Mouse (Mus musculus): Measurements from ENCODE around the gene Myoz1. TPM values are rescaled to one million over a fixed set of nuclear protein-coding genes. Genes with fewer than 3 reads are reported as not detected.
A peak's percentile ranks its signal among the peaks of the same experiment; 100 is the strongest.
"Not testable (repeated sequence)": the region's sequence is repeated elsewhere in the genome, so short reads cannot be mapped to it uniquely, and the experiment has no call there.

The Myoz1 gene
- total RNA-seq, 2 experiments from 2014 or later, result not detected

DNA sequence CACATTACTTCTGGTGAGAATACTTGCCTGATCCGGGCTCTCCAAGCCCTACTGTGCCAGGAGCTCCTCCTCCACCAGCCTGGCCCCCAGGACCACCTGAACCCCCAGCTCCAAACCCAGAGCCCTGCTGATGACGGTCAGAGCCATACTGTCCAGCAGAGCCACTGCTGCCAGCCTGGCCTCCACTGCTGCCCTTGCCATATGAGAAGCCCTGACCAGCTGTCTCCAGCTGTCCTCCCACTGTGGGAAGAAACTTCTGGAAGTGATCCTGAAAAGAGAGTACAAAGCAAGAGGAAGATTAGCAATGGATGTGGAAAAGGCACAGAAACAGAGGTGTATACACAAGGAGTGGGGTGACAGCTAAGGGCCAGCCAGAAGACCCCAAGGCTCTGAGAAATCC is 5.3 kb downstream of the Myoz1 start:
- TF ChIP-seq CTCF (IDR thresholded peaks at IDR 0.05), result no peak
- Histone ChIP-seq H3K4me3 (no peak overlapping the region), H3K27ac (no peak overlapping the region)
- DNase-seq (ENCODE audit: extremely low spot score in 1 of 2, low spot score in 2 of 2), result no peak
- intact Hi-C loops (cut with DNase I), result no loop called here

DNA sequence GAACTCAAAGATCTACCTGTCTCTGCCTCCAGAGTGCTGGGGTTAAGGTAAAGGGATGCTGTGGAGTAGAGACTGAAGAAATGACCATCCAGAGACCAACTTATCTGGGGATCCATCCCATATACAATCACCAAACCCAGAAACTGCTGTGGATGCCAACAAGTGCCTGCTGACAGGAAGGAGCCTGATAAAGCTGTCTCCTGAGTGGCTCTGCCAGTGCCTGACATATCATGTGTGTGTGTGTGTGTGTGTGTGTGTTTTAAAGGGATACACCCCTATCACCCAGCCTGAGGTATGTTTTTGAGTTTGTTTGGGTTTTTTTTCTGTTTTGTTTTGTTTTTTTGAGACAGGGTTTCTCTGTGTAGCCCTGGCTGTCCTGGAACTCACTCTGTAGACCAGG is 10.0 kb downstream of the Myoz1 start:
- TF ChIP-seq CTCF (IDR thresholded peaks at IDR 0.05), result no peak
- H3K4me3 ChIP-seq, result no peak overlapping the region
- no peak overlapping the region for H3K27ac ChIP-seq
- intact Hi-C loops (cut with DNase I), result no loop called here
- no peak for DNase-seq (ENCODE audit: extremely low spot score in 1 of 2, low spot score in 2 of 2)

DNA sequence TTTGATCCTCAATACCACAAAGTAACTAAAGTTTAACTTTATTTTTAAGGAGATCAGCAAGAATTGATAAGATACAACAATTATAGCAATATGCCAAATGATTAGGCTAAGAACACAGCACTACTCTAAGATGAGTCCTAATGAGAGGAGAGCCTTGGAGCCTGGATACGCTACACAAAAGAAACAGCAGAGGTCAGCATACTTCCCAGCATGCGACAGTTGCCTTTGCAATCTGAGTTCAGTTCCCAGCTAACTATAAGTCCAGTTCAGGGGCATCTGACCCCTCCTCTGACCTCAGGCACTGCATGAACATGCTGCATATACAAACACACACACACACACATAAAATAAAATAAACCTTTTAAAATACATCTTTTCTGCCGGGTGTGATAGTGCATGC is 10.8 kb downstream of the Myoz1 start:
- intact Hi-C loops (cut with DNase I), result no loop called here
- peak; percentile 9 for TF ChIP-seq CTCF (IDR thresholded peaks at IDR 0.05)

DNA sequence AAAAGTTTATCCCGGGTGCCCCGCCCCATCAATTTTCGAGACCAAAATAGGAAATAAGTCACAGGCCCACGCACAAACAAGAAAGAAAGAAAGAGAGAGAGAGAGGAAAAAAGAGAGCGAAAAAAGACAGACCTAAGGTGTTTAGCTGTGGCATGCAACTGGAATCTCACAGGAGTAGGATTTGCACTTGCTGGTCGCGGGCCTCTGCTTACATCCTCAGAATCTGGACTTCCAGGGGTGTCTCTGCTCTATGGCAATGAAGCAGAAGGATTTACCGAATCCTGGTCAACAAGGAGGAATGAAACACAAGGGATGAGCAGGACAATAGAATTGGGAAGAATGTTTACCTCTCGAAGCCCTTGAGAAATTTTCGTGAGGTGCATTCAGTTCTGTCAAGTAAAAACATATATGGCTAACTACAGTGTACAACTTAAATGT is 14.9 kb downstream of the Myoz1 start:
- peak overlapping the region; percentile 96 for H3K27ac ChIP-seq
- no peak for TF ChIP-seq CTCF (IDR thresholded peaks at IDR 0.05)
- peak overlapping the region; percentile 81 for H3K4me3 ChIP-seq
- intact Hi-C loops (cut with DNase I), result loop anchor here (5.0 kb wide), 1 partner anchor 64 kb away; no protein-coding TSS in a partner anchor
- no peak for DNase-seq (ENCODE audit: extremely low spot score in 1 of 2, low spot score in 2 of 2)

More for the DNA sequence above, 10.8 kb downstream of the Myoz1 start:
- no peak overlapping the region for H3K27ac ChIP-seq
- no peak for DNase-seq (ENCODE audit: extremely low spot score in 1 of 2, low spot score in 2 of 2)
- H3K4me3 ChIP-seq, result no peak overlapping the region

DNA sequence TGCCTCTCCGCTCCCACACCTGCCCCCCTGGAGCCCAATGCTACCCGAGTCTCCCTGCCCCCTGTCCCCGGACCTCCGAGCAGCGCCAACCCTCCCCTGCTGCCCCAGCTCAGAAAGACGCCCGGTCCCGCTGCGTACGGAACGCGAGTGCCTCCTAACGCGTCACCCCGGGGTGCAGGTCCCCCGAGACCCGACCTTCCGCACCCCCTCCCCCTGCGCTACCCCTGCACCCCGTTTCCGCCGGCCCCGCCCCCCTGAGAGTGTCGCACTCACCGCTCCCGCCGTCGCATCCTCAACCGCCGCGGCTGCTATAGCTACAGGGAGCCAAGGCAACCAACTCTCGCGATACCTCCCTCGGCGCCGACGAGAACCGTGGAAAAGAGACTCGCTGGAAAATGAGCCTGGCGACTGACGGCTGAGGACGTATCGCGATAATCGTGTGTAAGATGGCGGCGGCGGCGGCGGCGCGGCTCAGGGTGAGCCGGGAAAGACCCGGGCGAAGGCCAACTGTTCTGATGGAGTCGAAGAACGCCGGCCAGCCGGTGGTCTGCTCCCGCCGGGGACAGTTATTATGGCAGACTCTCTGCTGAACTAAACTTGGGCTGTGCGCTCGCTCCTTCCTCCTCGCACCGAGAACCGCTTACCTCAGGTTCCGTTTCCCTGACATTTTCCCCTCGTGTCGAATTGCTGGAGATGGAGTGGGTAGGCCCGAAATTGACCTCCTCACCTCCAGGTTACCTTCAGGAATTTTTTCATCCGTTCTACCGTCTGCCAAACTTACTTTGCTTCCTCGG is 15.5 kb downstream of the Myoz1 start, which contains the start of gene Usp54:
TSS of gene Usp54 (minus strand) at position 420 of the 794 bp plus-strand sequence.
- H3K27ac ChIP-seq, result peak within 1 kb of the TSS; percentile 96
- peak within 1 kb of the TSS; percentile 81 for H3K4me3 ChIP-seq
- DNase-seq (ENCODE audit: extremely low spot score in 1 of 2, low spot score in 2 of 2), result peak; percentile 97 to 98
- intact Hi-C loops (cut with DNase I), result loop anchor here (5.0 kb wide), 1 partner anchor 64 kb away; no protein-coding TSS in a partner anchor
- no peak for TF ChIP-seq CTCF (IDR thresholded peaks at IDR 0.05)

DNA sequence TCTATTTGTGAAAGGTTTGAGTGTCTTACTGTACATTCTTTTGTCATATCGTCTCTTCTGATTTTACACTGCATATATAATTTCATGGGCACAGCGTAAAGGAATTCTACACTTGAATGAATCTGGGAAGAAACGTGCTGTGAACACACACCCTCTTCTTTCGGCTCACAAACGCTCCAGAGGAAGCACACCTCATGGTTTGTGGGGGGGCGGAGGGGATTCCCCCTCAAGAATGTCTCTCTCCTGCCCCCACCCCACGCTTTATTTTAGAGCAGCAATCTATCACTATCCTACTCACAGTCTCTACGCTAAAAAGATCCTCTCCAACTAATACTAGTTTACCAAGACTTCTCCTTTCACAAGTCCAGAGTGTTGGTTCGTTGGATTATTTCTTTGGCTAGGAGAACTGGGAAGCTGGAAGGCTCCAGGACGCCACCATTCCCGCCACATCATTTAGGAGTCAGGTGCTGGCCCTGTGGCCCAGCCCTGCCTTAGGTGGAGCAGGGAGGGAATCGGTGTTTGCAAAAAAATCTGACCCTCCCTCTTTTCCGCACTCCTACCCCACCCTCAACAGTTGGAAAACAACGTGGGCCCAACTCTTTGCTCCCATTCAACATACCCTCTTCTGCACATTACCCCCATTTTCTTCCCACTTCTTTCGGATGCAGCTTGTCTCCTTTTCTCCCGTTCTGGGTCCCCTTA is 16.3 kb downstream of the Myoz1 start:
- intact Hi-C loops (cut with DNase I), result loop anchor here (5.0 kb wide), 1 partner anchor 63 kb away; no protein-coding TSS in a partner anchor

DNA sequence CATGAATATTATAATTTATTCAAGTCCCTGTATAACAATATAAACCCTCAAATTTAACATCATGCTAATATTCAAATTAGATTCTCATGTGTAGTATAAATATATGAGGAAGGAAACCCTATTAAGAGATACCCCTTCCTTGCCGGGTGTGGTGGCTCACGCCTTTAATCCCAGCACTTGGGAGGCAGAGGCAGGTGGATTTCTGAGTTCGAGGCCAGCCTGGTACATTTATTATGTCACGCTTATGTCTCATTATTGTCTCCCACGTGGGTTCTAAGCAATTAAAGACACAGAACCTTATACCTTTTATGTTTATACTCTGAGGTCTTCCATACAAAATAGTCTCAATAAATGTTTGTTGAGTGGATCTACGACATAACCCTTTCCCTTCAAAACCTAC is 17.6 kb downstream of the Myoz1 start:
- intact Hi-C loops (cut with DNase I), result no loop called here
- TF ChIP-seq CTCF (IDR thresholded peaks at IDR 0.05), result no peak
- Histone ChIP-seq H3K27ac (no peak overlapping the region), H3K4me3 (no peak overlapping the region)
- no peak for DNase-seq (ENCODE audit: extremely low spot score in 1 of 2, low spot score in 2 of 2)

More for the DNA sequence above, 16.3 kb downstream of the Myoz1 start:
- Histone ChIP-seq H3K27ac (peak overlapping the region; percentile 96), H3K4me3 (peak overlapping the region; percentile 81)
- no peak for DNase-seq (ENCODE audit: extremely low spot score in 1 of 2, low spot score in 2 of 2)
- TF ChIP-seq CTCF (IDR thresholded peaks at IDR 0.05), result no peak

DNA sequence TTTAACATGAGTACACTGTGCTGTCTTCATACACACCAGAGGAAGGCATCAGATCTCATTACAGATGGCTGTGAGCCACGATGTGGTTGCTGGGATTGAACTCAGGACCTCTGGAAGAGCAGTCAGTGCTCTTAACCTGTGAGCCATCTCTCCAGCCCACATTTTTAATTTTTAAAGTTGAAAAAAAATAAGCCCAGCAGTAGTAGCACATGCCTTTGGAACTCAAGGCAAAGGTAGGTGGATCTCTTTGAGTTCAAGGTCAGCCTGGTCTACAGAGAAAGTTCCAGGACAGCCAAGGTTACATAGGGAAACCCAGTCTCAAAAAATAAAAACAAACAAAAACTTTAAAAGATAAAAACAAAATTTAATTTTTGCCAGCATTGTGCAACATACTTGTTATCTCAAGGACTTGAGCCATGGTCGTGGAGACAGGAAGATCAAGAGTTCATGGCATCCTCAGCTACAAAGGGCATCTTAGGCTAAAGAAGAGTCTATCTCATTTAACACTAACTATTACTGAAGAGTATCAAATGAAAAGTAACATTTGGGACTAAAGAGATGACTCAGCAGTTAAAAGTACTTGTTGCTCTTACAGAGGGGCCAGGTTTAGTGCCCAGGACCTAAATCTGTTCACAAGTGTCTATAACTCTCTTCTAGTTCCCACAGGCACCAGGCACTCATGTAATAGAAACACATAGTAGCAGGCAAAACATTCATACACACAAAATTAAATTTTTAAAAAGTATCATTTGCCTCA is 18.3 kb downstream of the Myoz1 start:
- TF ChIP-seq CTCF (IDR thresholded peaks at IDR 0.05), result no peak
- H3K27ac ChIP-seq, result no peak overlapping the region
- intact Hi-C loops (cut with DNase I), result no loop called here
- DNase-seq (ENCODE audit: extremely low spot score in 1 of 2, low spot score in 2 of 2), result no peak
- H3K4me3 ChIP-seq, result no peak overlapping the region

DNA sequence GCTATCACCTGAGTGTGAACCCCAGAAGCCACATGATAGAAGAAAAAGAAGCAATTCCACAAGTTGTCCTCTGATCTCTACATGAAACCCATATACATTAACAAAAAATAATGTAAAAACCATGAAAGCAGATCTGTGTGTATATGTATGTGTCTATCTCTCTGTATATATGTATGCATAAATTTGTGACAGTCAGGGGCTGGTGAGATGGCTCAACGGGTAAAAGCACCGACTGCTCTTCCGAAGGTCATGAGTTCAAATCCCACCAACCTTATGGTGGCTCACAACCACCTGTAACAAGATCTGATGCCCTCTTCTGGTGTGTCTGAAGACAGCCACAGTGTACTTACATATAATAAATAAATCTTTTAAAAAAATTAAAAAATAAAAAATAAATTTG is 19.4 kb downstream of the Myoz1 start:
- DNase-seq (ENCODE audit: extremely low spot score in 1 of 2, low spot score in 2 of 2); intact Hi-C loops (cut with DNase I); H3K4me3 ChIP-seq; H3K27ac ChIP-seq: not testable (repeated sequence)

DNA sequence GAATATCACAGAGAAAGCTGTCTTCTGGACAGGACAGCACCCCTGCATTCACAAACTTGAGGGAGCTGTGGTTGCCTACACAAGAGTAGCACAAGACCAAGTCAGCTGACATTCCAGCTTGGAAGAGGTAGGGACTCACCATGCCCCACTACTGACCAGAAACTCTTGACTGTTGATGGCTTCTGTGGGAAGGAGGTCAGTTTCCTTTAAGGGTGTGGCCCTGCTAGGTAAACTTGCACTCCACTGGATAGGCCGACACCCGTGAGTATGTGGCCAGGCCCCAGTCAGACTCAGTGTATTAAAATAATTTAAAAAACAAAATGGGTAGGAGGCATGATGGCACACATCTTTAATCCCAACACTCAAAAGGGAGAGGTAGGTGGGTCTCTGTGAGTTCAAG is 20.8 kb downstream of the Myoz1 start:
- DNase-seq (ENCODE audit: extremely low spot score in 1 of 2, low spot score in 2 of 2), result no peak
- H3K27ac ChIP-seq, result no peak overlapping the region
- intact Hi-C loops (cut with DNase I), result no loop called here
- no peak overlapping the region for H3K4me3 ChIP-seq
- TF ChIP-seq CTCF (IDR thresholded peaks at IDR 0.05), result no peak

DNA sequence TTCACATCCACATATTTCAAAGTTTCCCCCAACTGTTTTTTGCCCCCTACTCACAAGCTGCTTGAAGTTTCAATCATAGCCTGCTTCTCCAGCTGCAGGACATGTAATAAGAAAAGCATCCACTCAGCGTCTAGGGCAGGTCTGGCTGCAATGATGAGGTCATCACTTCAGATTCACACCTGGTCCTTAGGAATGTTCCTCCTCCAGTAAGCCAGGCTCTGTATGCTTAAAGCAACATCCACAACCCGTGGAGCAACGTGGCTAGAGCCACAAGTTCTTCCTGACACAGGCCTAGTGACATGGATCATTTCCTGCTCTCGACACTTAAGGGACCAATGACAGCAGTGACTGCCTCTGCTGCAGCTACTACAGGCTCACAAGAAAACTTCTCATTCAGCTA is 25.1 kb downstream of the Myoz1 start:
- no peak overlapping the region for H3K4me3 ChIP-seq
- TF ChIP-seq CTCF (IDR thresholded peaks at IDR 0.05), result no peak
- DNase-seq (ENCODE audit: extremely low spot score in 1 of 2, low spot score in 2 of 2), result no peak
- intact Hi-C loops (cut with DNase I), result no loop called here
- no peak overlapping the region for H3K27ac ChIP-seq

DNA sequence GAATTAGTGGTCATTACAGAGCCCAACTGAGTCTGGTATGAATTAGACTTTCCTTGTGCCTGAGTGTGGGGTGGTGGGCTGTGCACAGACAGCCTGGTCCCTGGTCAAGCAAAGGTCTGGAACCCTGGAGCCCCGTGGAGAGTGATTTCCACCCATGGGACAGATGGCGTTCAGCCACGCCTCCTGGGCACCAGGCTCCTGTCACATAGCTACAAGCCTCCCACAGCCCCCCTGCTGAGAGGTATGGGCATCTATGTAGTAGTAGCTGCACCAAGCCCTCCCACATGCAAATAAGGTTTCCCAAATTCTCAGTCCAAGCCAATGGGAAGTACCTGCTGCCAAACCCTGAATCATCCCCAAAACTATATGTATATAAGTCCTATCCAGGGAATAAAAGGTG is 29.4 kb downstream of the Myoz1 start:
- DNase-seq (ENCODE audit: extremely low spot score in 1 of 2, low spot score in 2 of 2), result no peak
- Histone ChIP-seq H3K4me3 (no peak overlapping the region), H3K27ac (no peak overlapping the region)
- TF ChIP-seq CTCF (IDR thresholded peaks at IDR 0.05), result no peak
- intact Hi-C loops (cut with DNase I), result no loop called here

All from left cerebral cortex, adult 2 months (tissue).